Mouse (Mus musculus): Measurements from ENCODE around the gene Ank2. TPM values are rescaled to one million over a fixed set of nuclear protein-coding genes. Genes with fewer than 3 reads are reported as not detected.

Gene Ank2
- polyA plus RNA-seq, 1 experiment from 2014 or later: 78.8 TPM

DNA sequence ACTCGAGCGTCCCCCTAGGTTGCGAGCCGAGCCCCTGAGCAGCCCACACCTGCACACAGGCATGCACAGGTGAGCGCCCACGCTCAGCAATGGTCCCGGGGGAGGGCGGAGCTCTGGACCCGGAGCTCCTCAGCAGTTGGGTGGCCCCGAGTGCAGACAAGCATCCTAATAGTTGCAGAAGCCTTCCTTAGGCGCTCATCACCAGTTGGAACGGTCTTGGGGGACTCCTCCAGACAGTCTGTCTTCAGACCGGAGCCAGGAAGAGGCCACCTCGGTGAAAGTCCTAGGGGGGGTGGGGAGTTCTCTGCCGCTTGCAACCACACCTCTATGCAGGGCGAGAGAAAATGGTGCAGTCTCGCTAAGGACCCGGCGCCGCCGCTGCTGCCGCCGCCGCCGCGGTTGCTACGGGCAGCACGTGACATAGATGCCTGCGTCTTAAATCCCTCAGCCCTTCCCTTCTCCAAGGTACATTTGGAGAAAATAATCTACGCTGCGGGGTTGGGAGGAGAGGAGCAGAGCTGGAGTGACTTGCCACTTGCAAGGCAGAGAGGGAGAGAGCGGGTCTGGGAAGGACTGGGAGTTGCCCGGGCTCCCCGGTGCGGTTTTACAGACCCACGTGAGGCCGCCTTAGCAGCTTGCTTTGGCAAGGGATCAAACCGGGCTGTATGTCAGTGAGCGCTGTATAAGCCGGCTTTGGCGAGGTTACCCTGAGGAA lies 337.0 kb downstream of the Ank2 start:
- ATAC-seq (replicated peaks; ENCODE audit: low FRiP score) (peak; percentile 88), DNase-seq (ENCODE audit: low spot score) (peak; percentile 83)
- H3K4me3 ChIP-seq (ENCODE audit: low read depth, low read length): peak overlapping the region; percentile 55
- H3K27me3 ChIP-seq (ENCODE audit: control insufficient read depth, insufficient read depth, low read length): peaks cover 7% of the 10 kb centered on the region; the same call in 1 of the 2 replicates
- no peaks in the 10 kb centered on the region for H3K36me3 ChIP-seq (ENCODE audit: control insufficient read depth, insufficient read depth, low read length)
- H3K4me1 ChIP-seq (replicated peaks; ENCODE audit: control insufficient read depth, insufficient read depth, low read length): peaks cover 7% of the 10 kb centered on the region; the same call in 1 of the 2 replicates
- no peaks in the 10 kb centered on the region for H3K9me3 ChIP-seq (ENCODE audit: control insufficient read depth, low read length)
- peak overlapping the region; percentile 62 for H3K9ac ChIP-seq (ENCODE audit: low read length)
- no peak overlapping the region for H3K27ac ChIP-seq (ENCODE audit: low read depth, low read length)
- H3K4me2 ChIP-seq (ENCODE audit: low read depth, low read length, severe bottlenecking): peak overlapping the region; percentile 100
- WGBS: under 1% methylated on average over 41 of the region's 41 CpGs

DNA sequence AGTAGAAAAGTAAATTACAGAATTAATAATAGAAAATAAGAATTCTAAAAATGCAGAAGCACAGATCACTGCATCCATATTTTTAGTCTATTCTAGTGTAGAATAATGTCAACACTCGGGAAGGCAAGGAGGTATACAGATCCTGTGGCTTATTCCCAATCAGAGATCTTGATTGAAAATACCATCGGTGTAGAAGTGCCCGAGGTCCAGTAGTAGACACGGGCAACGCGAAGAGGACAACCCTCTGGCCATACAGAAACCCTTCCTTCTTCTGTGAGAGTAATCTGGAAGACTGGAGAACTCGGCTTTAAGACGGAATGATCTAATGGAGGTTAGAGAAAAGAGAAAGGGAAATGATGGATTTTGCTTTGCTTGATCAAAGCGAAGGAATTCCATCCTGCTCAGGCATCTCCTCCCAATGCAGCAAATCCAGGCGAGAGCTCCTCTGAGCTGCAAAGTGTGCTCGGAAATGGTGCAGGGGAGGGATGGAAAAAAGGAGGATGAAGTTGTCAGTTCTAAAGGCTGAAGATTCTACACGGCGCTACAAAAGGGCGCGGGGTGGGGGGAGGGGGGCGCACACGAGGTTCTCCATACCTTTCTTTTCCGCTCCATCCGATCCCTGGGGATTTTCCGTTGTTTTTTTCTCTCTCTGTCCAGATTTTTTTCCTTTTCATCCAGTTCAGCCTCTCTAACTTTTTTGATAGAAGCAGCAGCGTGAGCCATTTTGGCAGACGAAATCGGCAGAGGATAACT lies 337.9 kb downstream of the Ank2 start:
- H3K27me3 ChIP-seq (ENCODE audit: control insufficient read depth, insufficient read depth, low read length): peaks cover 7% of the 10 kb centered on the region; the same call in 1 of the 2 replicates
- no peak overlapping the region for H3K27ac ChIP-seq (ENCODE audit: low read depth, low read length)
- H3K4me3 ChIP-seq (ENCODE audit: low read depth, low read length): peak overlapping the region; percentile 55
- H3K36me3 ChIP-seq (ENCODE audit: control insufficient read depth, insufficient read depth, low read length): no peaks in the 10 kb centered on the region
- DNase-seq (ENCODE audit: low spot score): no peak
- peak overlapping the region; percentile 100 for H3K4me2 ChIP-seq (ENCODE audit: low read depth, low read length, severe bottlenecking)
- H3K9me3 ChIP-seq (ENCODE audit: control insufficient read depth, low read length): no peaks in the 10 kb centered on the region
- H3K9ac ChIP-seq (ENCODE audit: low read length): peak overlapping the region; percentile 62
- peaks cover 7% of the 10 kb centered on the region; the same call in 1 of the 2 replicates for H3K4me1 ChIP-seq (replicated peaks; ENCODE audit: control insufficient read depth, insufficient read depth, low read length)
- 3% methylated on average over 23 of the region's 23 CpGs for WGBS
- 0 out of 2 replicates have a peak, but pooled peaks have one; percentile 14 for ATAC-seq (replicated peaks; ENCODE audit: low FRiP score)

DNA sequence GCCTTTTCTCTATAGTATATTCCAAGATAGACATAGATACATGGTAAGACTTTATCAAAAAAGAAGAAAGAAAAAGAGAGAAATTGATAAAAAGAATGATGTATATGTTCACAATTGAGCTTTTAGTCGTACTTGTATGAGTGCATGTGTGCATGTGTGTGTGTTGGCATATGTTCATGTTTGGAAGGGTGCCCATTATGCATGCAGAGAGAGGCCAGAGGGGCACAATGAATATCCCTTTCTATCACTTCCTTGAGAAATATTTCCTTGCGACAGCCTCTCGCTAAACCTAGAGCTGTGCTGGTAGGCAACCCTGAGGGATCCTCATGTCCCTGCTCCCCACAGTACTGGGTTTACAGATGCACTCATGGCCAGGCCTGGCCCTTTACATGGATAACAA lies 341.4 kb downstream of the Ank2 start:
- DNase-seq (ENCODE audit: low spot score): no peak
- Histone ChIP-seq H3K27ac (ENCODE audit: low read depth, low read length) (no peak overlapping the region), H3K4me2 (ENCODE audit: low read depth, low read length, severe bottlenecking) (no peak overlapping the region), H3K27me3 (ENCODE audit: control insufficient read depth, insufficient read depth, low read length) (peaks cover 2% of the 10 kb centered on the region; the same call in 1 of the 2 replicates), H3K9ac (ENCODE audit: low read length) (no peak overlapping the region), H3K4me3 (ENCODE audit: low read depth, low read length) (no peak overlapping the region), H3K9me3 (ENCODE audit: control insufficient read depth, low read length) (no peaks in the 10 kb centered on the region), H3K4me1 (replicated peaks; ENCODE audit: control insufficient read depth, insufficient read depth, low read length) (peaks cover 7% of the 10 kb centered on the region; the same call in 1 of the 2 replicates), H3K36me3 (ENCODE audit: control insufficient read depth, insufficient read depth, low read length) (no peaks in the 10 kb centered on the region)
- 94% methylated on average over 3 of the region's 3 CpGs for WGBS
- no peak for ATAC-seq (replicated peaks; ENCODE audit: low FRiP score)

DNA sequence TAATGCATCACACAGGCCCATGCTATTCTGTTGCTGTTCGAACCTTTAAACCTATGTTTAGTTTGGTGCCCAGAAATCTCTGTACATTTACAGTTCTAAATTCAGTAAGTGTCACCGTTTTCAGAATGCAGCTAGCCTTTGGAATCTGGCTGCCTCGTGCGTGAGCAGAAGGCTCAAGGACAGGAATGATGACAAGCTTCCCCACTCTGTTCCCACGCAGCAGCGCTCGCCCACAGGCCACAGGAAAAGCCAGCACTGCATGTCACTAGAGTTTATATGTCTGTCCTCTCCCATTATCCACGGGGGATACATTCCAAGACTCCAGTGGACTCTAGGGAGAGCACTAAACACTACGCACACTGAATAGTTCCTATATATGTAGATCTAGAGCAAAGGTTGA lies 343.1 kb downstream of the Ank2 start:
- Histone ChIP-seq H3K27ac (ENCODE audit: low read depth, low read length) (no peak overlapping the region), H3K36me3 (ENCODE audit: control insufficient read depth, insufficient read depth, low read length) (no peaks in the 10 kb centered on the region), H3K9me3 (ENCODE audit: control insufficient read depth, low read length) (no peaks in the 10 kb centered on the region), H3K4me1 (replicated peaks; ENCODE audit: control insufficient read depth, insufficient read depth, low read length) (no peaks in the 10 kb centered on the region), H3K4me3 (ENCODE audit: low read depth, low read length) (no peak overlapping the region), H3K27me3 (ENCODE audit: control insufficient read depth, insufficient read depth, low read length) (no peaks in the 10 kb centered on the region; the same call in 1 of the 2 replicates), H3K9ac (ENCODE audit: low read length) (no peak overlapping the region), H3K4me2 (ENCODE audit: low read depth, low read length, severe bottlenecking) (no peak overlapping the region)
- DNase-seq (ENCODE audit: low spot score) (no peak), ATAC-seq (replicated peaks; ENCODE audit: low FRiP score) (no peak)
- WGBS: 90% methylated on average over 9 of the region's 9 CpGs

GRCm38 (mm10) chr3:127153861-127154260 lies 345.3 kb downstream of the Ank2 start:
- no peak for ATAC-seq (replicated peaks; ENCODE audit: low FRiP score)
- WGBS: 90% methylated on average over 3 of the region's 3 CpGs

GRCm38 (mm10) chr3:127153443-127153842 lies 345.7 kb downstream of the Ank2 start:
- 92% methylated on average over 3 of the region's 3 CpGs for WGBS
- Histone ChIP-seq H3K4me3 (ENCODE audit: low read depth, low read length) (no peak overlapping the region), H3K4me2 (ENCODE audit: low read depth, low read length, severe bottlenecking) (no peak overlapping the region), H3K27ac (ENCODE audit: low read depth, low read length) (no peak overlapping the region), H3K9me3 (ENCODE audit: control insufficient read depth, low read length) (no peaks in the 10 kb centered on the region), H3K4me1 (replicated peaks; ENCODE audit: control insufficient read depth, insufficient read depth, low read length) (no peaks in the 10 kb centered on the region), H3K36me3 (ENCODE audit: control insufficient read depth, insufficient read depth, low read length) (no peaks in the 10 kb centered on the region), H3K9ac (ENCODE audit: low read length) (no peak overlapping the region), H3K27me3 (ENCODE audit: control insufficient read depth, insufficient read depth, low read length) (no peaks in the 10 kb centered on the region)
- no peak for ATAC-seq (replicated peaks; ENCODE audit: low FRiP score)
- DNase-seq (ENCODE audit: low spot score): no peak

More at GRCm38 (mm10) chr3:127153861-127154260, 345.3 kb downstream of the Ank2 start:
- Histone ChIP-seq H3K9me3 (ENCODE audit: control insufficient read depth, low read length) (no peaks in the 10 kb centered on the region), H3K4me1 (replicated peaks; ENCODE audit: control insufficient read depth, insufficient read depth, low read length) (no peaks in the 10 kb centered on the region), H3K27ac (ENCODE audit: low read depth, low read length) (no peak overlapping the region), H3K4me3 (ENCODE audit: low read depth, low read length) (no peak overlapping the region), H3K4me2 (ENCODE audit: low read depth, low read length, severe bottlenecking) (no peak overlapping the region), H3K27me3 (ENCODE audit: control insufficient read depth, insufficient read depth, low read length) (no peaks in the 10 kb centered on the region), H3K36me3 (ENCODE audit: control insufficient read depth, insufficient read depth, low read length) (no peaks in the 10 kb centered on the region), H3K9ac (ENCODE audit: low read length) (no peak overlapping the region)
- DNase-seq (ENCODE audit: low spot score): no peak

DNA sequence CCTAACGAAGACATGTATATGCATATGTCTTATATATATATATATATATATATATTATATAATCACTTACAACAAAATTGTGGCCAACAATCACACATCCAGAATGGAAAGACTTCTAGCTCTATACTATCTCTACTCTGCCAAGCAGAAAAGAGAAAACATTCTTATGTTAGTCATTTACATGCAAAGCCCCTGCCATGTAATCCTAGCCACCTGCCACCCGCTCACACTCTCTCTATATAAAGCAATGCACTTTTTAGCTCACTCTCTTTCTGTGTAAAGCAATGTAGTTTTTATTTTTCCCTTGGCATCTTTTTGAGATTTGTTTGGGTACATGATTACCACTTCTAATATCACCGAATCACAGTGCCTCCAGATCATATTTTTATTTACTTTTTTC lies 350.5 kb downstream of the Ank2 start:
- Histone ChIP-seq H3K9ac (ENCODE audit: low read length) (no peak overlapping the region), H3K27ac (ENCODE audit: low read depth, low read length) (no peak overlapping the region), H3K36me3 (ENCODE audit: control insufficient read depth, insufficient read depth, low read length) (no peaks in the 10 kb centered on the region), H3K27me3 (ENCODE audit: control insufficient read depth, insufficient read depth, low read length) (no peaks in the 10 kb centered on the region), H3K4me2 (ENCODE audit: low read depth, low read length, severe bottlenecking) (no peak overlapping the region), H3K9me3 (ENCODE audit: control insufficient read depth, low read length) (no peaks in the 10 kb centered on the region), H3K4me1 (replicated peaks; ENCODE audit: control insufficient read depth, insufficient read depth, low read length) (no peaks in the 10 kb centered on the region), H3K4me3 (ENCODE audit: low read depth, low read length) (no peak overlapping the region)
- ATAC-seq (replicated peaks; ENCODE audit: low FRiP score) (no peak), DNase-seq (ENCODE audit: low spot score) (no peak)
- WGBS: 94% methylated on average over 3 of the region's 3 CpGs

DNA sequence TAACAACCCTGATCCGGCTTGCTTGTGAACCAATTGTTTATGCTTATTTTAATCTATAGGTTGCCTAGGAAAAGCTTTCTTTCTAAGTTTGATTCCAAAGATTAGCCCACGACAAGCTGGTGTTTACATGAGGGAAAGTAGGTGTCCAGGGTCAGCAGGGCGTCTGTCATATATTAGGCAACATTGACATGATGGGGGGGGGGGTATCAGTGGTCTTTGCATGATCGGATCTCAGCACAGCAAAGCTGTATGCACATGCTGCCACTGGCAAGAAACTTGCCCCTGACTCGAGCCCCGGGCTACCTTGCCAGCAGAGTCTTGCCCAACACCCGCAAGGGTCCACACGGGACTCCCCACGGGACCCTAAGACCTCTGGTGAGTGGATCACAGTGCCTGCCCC lies 358.6 kb downstream of the Ank2 start:
- no peak overlapping the region for H3K4me3 ChIP-seq (ENCODE audit: low read depth, low read length)
- H3K4me2 ChIP-seq (ENCODE audit: low read depth, low read length, severe bottlenecking): no peak overlapping the region
- no peaks in the 10 kb centered on the region for H3K27me3 ChIP-seq (ENCODE audit: control insufficient read depth, insufficient read depth, low read length)
- ATAC-seq (replicated peaks; ENCODE audit: low FRiP score): no peak
- H3K4me1 ChIP-seq (replicated peaks; ENCODE audit: control insufficient read depth, insufficient read depth, low read length): 0 out of 2 replicates have a peak, but pooled peaks cover 2% of the 10 kb centered on the region
- no peak overlapping the region for H3K9ac ChIP-seq (ENCODE audit: low read length)
- no peaks in the 10 kb centered on the region for H3K9me3 ChIP-seq (ENCODE audit: control insufficient read depth, low read length)
- no peak overlapping the region for H3K27ac ChIP-seq (ENCODE audit: low read depth, low read length)
- H3K36me3 ChIP-seq (ENCODE audit: control insufficient read depth, insufficient read depth, low read length): no peaks in the 10 kb centered on the region
- DNase-seq (ENCODE audit: low spot score): no peak
- WGBS: 92% methylated on average over 9 of the region's 9 CpGs
